Mouse (Mus musculus) cerebellum, adult 2 months (tissue): ENCODE results near the gene Gng2.

Experiments used
- CTCF ChIP-seq: fragments of 200-500 bp; IDR thresholded peaks from 2 replicates; pipeline ENCODE4 v1.5.1; 2011; ENCODE audit warnings: low read depth, mild to moderate bottlenecking, control low read depth, low read length, moderate library complexity, borderline replicate concordance; ENCODE audit not compliant: insufficient read depth
- POLR2A ChIP-seq: fragments of 200-500 bp; IDR thresholded peaks from 2 replicates; pipeline ENCODE4 v1.6.1; 2011; ENCODE audit warnings: low read length, control low read depth, borderline replicate concordance; ENCODE audit not compliant: insufficient read depth

- TF ChIP-seq CTCF, result no peak
- no peak for TF ChIP-seq POLR2A
Observed at GRCm38 (mm10) chr14:19853471-19853870, 124.0 kb downstream of the Gng2 start.
